Mouse (Mus musculus): ENCODE measurements around the gene Chrna3. TPM values are rescaled to one million over a fixed set of nuclear protein-coding genes. Genes with fewer than 3 reads are reported as not detected.

Chrna3 gene
- polyA plus RNA-seq, 1 experiment from 2014 or later = 5.4 TPM

DNA sequence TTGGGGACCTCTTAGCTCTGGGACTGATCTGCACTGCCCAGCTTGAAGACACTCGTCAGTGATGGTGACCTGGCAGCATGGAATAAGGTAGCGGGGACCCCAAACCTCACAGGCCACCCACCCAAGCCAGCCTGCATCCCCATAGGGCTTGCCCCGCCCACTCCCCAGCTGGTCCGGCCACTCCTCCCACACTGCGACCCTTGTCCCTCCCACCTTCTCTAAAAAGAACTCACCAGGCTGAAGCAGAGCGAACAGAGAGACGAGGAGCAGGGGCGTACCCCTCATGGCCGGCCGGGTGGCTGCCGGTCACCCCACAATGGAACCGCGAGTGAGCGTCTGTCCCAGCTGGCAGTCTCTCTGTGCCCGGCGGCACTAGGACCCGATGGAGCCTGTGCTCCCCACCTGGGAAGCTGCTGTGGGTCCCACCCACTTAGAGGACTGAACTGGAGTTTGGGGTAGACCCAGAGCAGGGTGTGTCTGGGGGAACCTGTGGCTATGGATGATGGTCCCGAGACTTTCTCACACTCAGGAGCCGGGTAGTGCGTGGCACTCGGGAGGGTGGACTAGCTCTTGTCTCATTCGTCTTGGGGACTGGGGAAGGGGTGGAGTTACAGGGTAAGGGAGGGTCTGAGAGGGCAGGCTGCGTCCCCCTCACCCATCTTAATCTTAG lies 22.0 kb upstream of the Chrna3 start, which contains the start of gene Chrnb4:
Gene Chrnb4 (minus strand): TSS at position 569 of the 670 bp plus-strand sequence.
- H3K36me3 ChIP-seq (ENCODE audit: control insufficient read depth, insufficient read depth) = no peaks in the 10 kb centered on the region
- H3K9ac ChIP-seq (ENCODE audit: low read depth, low read length) = peak within 1 kb of the TSS; percentile 35
- peak within 1 kb of the TSS; percentile 75 for H3K4me2 ChIP-seq (replicated peaks; ENCODE audit: low read depth)
- no peak within 1 kb of the TSS for H3K27ac ChIP-seq (ENCODE audit: low read depth, low read length)
- peak within 1 kb of the TSS; percentile 35 for H3K4me3 ChIP-seq (ENCODE audit: low read depth, low read length)
- peaks cover 6% of the 10 kb centered on the region; the same call in 1 of the 2 replicates for H3K4me1 ChIP-seq (replicated peaks; ENCODE audit: control insufficient read depth, insufficient read depth, low read length)
- 0 out of 2 replicates have a peak, but pooled peaks cover 7% of the 10 kb centered on the region for H3K27me3 ChIP-seq (replicated peaks; ENCODE audit: control insufficient read depth, insufficient read depth, low read length)
- WGBS = under 1% methylated on average over 23 of the region's 23 CpGs
- H3K9me3 ChIP-seq (ENCODE audit: control insufficient read depth) = no peaks in the 10 kb centered on the region
- TF ChIP-seq CTCF (IDR thresholded peaks at IDR 0.05; ENCODE audit: low read depth) = no peak
- no peak for ATAC-seq

DNA sequence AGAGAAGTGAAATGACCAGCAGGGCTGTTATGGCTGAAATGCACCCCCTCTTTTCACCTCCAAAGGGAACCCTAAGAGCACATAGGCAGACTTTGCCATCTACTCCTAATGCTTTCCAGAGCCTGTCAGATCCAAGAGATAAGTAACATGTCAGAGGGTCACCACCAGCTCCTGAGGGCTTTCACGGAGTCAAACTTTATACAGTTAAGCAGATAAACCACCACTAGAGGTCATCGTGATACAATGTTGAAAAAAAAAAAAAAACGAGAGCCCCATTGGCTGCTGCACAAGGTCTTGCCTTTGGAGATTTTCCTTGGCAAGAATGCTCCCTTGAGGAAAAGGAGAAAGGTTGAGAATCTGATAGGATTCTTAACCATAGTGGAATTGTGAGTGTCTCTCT lies 20.4 kb upstream of the Chrna3 start:
- TF ChIP-seq CTCF (IDR thresholded peaks at IDR 0.05; ENCODE audit: low read depth) = peak; percentile 49
- Histone ChIP-seq H3K4me2 (replicated peaks; ENCODE audit: low read depth) (no peak overlapping the region), H3K9ac (ENCODE audit: low read depth, low read length) (no peak overlapping the region), H3K27ac (ENCODE audit: low read depth, low read length) (no peak overlapping the region), H3K4me1 (replicated peaks; ENCODE audit: control insufficient read depth, insufficient read depth, low read length) (peaks cover 6% of the 10 kb centered on the region; the same call in 1 of the 2 replicates), H3K36me3 (ENCODE audit: control insufficient read depth, insufficient read depth) (no peaks in the 10 kb centered on the region), H3K9me3 (ENCODE audit: control insufficient read depth) (no peaks in the 10 kb centered on the region), H3K4me3 (ENCODE audit: low read depth, low read length) (no peak overlapping the region), H3K27me3 (replicated peaks; ENCODE audit: control insufficient read depth, insufficient read depth, low read length) (0 out of 2 replicates have a peak, but pooled peaks cover 7% of the 10 kb centered on the region)
- no peak for ATAC-seq
- 4% methylated on average over 3 of the region's 3 CpGs for WGBS

GRCm38 (mm10) chr9:55045001-55045400 lies 18.6 kb upstream of the Chrna3 start:
- ATAC-seq = peak; percentile 75
- H3K4me2 ChIP-seq (replicated peaks; ENCODE audit: low read depth) = no peak overlapping the region
- H3K27ac ChIP-seq (ENCODE audit: low read depth, low read length) = no peak overlapping the region
- 74% methylated on average over 2 of the region's 2 CpGs for WGBS
- H3K36me3 ChIP-seq (ENCODE audit: control insufficient read depth, insufficient read depth) = no peaks in the 10 kb centered on the region
- no peaks in the 10 kb centered on the region for H3K9me3 ChIP-seq (ENCODE audit: control insufficient read depth)
- TF ChIP-seq CTCF (IDR thresholded peaks at IDR 0.05; ENCODE audit: low read depth) = no peak
- H3K27me3 ChIP-seq (replicated peaks; ENCODE audit: control insufficient read depth, insufficient read depth, low read length) = 0 out of 2 replicates have a peak, but pooled peaks cover 7% of the 10 kb centered on the region
- no peak overlapping the region for H3K9ac ChIP-seq (ENCODE audit: low read depth, low read length)
- peaks cover 6% of the 10 kb centered on the region; the same call in 1 of the 2 replicates for H3K4me1 ChIP-seq (replicated peaks; ENCODE audit: control insufficient read depth, insufficient read depth, low read length)
- no peak overlapping the region for H3K4me3 ChIP-seq (ENCODE audit: low read depth, low read length)

DNA sequence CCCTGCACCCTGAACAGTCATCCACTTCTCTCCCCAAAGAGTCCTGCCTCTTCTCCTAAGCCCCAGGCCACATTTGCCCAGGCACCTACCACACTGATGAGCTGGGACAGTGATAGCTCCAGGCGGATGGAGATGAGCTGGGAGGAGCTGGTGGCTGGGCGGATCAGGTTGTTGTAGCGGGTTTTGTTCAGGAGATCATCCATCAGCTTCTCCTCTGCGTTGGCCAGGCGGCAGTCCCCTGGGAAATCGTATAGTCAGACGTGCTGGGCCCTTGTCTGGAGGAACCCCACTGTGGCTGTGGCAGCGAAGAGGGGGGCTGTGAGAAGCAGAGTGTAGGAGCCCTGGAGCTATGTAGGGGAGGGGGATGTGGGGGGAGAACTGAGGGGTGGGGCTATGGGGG lies 17.3 kb upstream of the Chrna3 start:
- Histone ChIP-seq H3K27ac (ENCODE audit: low read depth, low read length) (no peak overlapping the region), H3K9me3 (ENCODE audit: control insufficient read depth) (no peaks in the 10 kb centered on the region), H3K36me3 (ENCODE audit: control insufficient read depth, insufficient read depth) (no peaks in the 10 kb centered on the region), H3K9ac (ENCODE audit: low read depth, low read length) (no peak overlapping the region), H3K4me2 (replicated peaks; ENCODE audit: low read depth) (no peak overlapping the region; the same call in 1 of the 2 replicates), H3K27me3 (replicated peaks; ENCODE audit: control insufficient read depth, insufficient read depth, low read length) (0 out of 2 replicates have a peak, but pooled peaks cover 7% of the 10 kb centered on the region), H3K4me1 (replicated peaks; ENCODE audit: control insufficient read depth, insufficient read depth, low read length) (peaks cover 6% of the 10 kb centered on the region; the same call in 1 of the 2 replicates), H3K4me3 (ENCODE audit: low read depth, low read length) (no peak overlapping the region)
- TF ChIP-seq CTCF (IDR thresholded peaks at IDR 0.05; ENCODE audit: low read depth) = no peak
- 24% methylated on average over 8 of the region's 8 CpGs for WGBS
- ATAC-seq = no peak

- Histone ChIP-seq H3K36me3 (ENCODE audit: control insufficient read depth, insufficient read depth) (no peaks in the 10 kb centered on the region), H3K9me3 (ENCODE audit: control insufficient read depth) (no peaks in the 10 kb centered on the region), H3K27me3 (replicated peaks; ENCODE audit: control insufficient read depth, insufficient read depth, low read length) (no peaks in the 10 kb centered on the region), H3K4me1 (replicated peaks; ENCODE audit: control insufficient read depth, insufficient read depth, low read length) (no peaks in the 10 kb centered on the region; the same call in 1 of the 2 replicates), H3K4me3 (ENCODE audit: low read depth, low read length) (no peak overlapping the region), H3K27ac (ENCODE audit: low read depth, low read length) (no peak overlapping the region), H3K9ac (ENCODE audit: low read depth, low read length) (no peak overlapping the region), H3K4me2 (replicated peaks; ENCODE audit: low read depth) (no peak overlapping the region)
- TF ChIP-seq CTCF (IDR thresholded peaks at IDR 0.05; ENCODE audit: low read depth) = no peak
- ATAC-seq = no peak
- WGBS = 73% methylated on average over 2 of the region's 2 CpGs
Observed at GRCm38 (mm10) chr9:55041389-55041788, 15.0 kb upstream of the Chrna3 start.

GRCm38 (mm10) chr9:55039983-55040382 lies 13.6 kb upstream of the Chrna3 start:
- no peaks in the 10 kb centered on the region for H3K9me3 ChIP-seq (ENCODE audit: control insufficient read depth)
- H3K4me3 ChIP-seq (ENCODE audit: low read depth, low read length) = no peak overlapping the region
- 68% methylated on average over 5 of the region's 5 CpGs for WGBS
- no peak for TF ChIP-seq CTCF (IDR thresholded peaks at IDR 0.05; ENCODE audit: low read depth)
- no peak overlapping the region for H3K9ac ChIP-seq (ENCODE audit: low read depth, low read length)
- H3K27me3 ChIP-seq (replicated peaks; ENCODE audit: control insufficient read depth, insufficient read depth, low read length) = no peaks in the 10 kb centered on the region
- H3K4me1 ChIP-seq (replicated peaks; ENCODE audit: control insufficient read depth, insufficient read depth, low read length) = no peaks in the 10 kb centered on the region; the same call in 1 of the 2 replicates
- no peak overlapping the region for H3K4me2 ChIP-seq (replicated peaks; ENCODE audit: low read depth)
- no peak overlapping the region for H3K27ac ChIP-seq (ENCODE audit: low read depth, low read length)
- no peaks in the 10 kb centered on the region for H3K36me3 ChIP-seq (ENCODE audit: control insufficient read depth, insufficient read depth)
- ATAC-seq = no peak
